Mouse (Mus musculus) frontal cortex, adult 2 months (tissue): ENCODE results near the gene Duox1. TPM values are rescaled to one million over a fixed set of nuclear protein-coding genes. Genes with fewer than 3 reads are reported as not detected.

Experiments
- DNase-seq, 2 experiments: peaks; one replicate each; pipeline ENCODE4 v3.0.0; 2022; ENCODE audit warnings: low spot score in 1 of 2; ENCODE audit errors: extremely low spot score in 1 of 2
- polyA plus RNA-seq: library from polyadenylated mRNA; depleted of rRNA; stranded (reverse); fragments of >200 nt; gene quantifications from 2 replicates; pipeline ENCODE4 v1.2.3, GENCODE M21; 2012; rRNA removed

Duox1 gene
- polyA plus RNA-seq: 0.04 TPM in 1 of 2 replicates, not detected in the other

GRCm38 (mm10) chr2:122315372-122315771 is at the start of gene Duox1:
Gene Duox1 (plus strand): TSS chr2:122315672.
- DNase-seq: no peak

- DNase-seq: no peak
Observed at GRCm38 (mm10) chr2:122266407-122267193, 48.9 kb upstream of the Duox1 start.

DNA sequence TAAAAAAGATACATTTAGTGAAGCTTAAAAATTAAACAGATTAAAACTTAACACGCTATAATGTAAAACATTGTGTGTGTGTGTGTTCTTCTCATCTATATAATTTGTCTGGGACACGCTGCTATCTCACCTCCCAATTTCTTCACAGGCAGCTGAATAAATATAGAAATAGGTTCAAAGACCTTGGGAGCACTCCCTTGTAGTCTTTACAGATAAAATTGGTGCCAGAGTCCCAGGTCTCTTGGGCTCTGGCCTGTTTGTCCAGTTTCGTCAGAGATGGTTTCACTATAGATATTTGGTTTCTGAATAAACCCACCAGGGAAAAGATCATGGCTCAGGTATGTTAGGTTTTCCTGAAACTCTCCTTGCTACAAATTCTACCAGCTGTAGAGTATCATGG is 36.7 kb upstream of the Duox1 start:
- no peak for DNase-seq

GRCm38 (mm10) chr2:122284091-122284490 is 31.4 kb upstream of the Duox1 start:
- no peak for DNase-seq

DNA sequence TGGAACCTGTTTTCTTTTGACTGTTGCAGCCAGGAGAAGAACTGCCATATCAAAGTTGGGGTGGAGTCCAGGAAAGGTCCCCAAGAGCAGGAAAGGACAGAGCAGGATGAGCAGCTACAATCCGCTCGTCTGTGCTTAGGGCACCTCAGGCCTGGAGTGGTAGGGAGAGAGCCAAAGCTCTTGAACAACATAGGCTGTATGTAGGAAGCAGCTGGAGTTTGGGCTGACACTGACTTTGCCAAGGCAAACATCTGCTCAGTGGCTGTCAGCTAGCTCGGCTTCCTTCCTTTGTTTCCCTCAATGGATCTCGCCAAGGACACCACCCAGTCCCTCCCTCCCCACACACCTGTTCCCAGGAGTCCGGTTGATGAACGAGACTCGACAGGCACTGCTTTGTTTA is 29.3 kb upstream of the Duox1 start:
- DNase-seq: no peak

- no peak for DNase-seq
Observed at GRCm38 (mm10) chr2:122294916-122295315, 20.6 kb upstream of the Duox1 start.

DNA sequence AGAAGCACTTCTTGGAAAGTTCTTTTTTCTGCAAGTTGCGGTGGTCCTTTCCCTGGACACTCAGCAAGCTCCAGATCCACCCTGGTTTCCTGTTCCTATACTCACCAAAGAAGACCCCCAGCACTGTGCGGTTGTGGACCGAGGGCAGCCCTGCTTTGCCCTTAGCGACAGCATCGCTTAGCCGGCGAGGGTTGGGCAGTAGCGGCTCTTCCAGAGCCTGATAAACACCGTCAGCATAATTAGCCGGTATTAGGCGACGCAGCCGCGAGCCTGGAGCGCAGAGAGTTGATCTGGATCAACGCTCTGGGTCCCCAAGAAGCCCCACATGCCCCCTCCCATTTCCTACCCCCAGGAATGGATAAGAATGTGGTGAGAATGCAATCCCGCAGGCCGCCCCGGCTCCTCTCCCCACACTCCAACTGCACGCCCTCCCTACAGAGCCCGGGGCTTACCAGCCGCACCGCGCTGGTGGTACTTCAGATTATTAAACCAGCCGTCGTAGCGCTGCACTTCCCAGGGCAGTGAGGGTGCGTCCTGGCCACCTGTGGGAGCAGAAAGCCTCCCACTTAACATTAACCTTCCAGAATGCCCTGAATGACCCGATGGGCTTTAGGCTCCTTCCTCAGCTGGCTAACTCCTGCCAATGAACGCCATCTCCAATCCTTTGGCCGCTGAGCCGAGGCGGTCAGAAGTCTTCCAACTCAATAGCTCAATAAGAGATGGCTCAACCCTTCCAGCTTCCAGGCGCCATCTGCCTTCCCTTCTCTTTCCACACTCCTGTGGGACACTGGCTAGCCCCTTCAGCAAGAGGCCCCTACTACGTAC is 18.0 kb upstream of the Duox1 start:
- DNase-seq: no peak

DNA sequence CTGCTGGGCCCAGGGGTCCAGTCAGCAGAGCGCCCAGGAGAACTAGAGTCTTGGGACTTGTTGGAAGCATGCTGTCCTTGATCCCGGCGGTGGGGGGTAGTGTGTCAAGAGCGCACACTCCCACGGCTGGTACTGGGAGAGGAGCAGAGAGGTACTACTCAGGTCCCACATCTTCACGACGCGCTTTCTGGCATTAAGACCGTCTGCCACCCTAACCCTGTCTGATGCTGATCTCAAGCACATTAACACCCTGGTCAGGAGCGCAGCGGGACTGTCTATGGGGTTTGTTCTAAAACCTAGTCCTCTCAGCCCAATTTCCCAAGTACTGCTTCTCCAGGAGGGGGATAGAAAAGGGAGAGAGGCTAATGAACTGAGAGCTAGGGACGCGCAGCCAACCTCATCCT is 17.4 kb upstream of the Duox1 start, which contains the start of gene Duox2:
Gene Duox2, minus strand, starts transcription at position 354 of the 404 bp plus-strand sequence.
- DNase-seq: no peak

DNA sequence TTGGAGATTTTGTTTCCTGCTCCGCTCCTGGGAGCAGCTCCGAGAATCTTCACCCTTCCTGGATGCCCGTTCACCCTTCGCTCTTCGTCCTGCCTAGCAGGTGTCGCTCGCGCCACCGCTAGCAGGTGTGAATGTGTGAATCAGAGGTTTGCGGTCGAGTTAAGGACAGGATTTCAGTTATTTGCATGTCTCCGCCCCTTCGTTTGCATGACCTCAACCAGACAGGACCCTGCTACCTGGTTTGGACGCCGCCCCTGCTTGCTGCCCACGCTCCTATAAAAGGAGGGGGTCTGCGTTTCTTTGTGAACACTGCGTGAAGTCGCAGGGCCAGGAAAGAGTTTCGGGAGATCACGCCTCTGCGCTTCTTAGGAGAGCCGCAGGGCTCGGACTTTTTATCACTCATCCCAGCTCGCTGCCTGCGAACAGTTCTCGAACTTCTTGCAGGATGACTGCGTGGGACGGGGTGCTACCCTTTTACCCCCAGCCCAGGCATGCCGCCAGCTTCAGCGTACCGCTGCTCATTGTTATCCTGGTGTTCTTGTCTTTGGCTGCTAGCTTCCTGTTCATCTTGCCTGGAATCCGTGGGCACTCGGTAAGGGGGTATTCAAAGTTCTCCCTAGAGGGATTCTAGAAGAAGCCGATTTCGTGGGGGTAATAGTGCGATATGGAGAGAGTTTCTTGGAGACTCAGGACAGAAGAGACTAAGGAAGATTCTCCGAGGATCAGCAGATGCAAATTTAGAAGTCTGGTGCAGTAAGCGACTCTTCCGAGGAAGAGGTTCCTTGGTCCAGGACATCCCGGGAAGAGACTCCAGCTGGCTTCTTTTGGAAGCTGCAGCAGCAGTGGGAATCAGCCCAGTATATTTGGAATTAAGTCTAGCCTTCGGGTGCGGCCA is 16.6 kb upstream of the Duox1 start, which contains the start of gene Duoxa2:
Gene Duoxa2, plus strand, starts transcription at position 305 of the 895 bp plus-strand sequence.
- DNase-seq: no peak

DNA sequence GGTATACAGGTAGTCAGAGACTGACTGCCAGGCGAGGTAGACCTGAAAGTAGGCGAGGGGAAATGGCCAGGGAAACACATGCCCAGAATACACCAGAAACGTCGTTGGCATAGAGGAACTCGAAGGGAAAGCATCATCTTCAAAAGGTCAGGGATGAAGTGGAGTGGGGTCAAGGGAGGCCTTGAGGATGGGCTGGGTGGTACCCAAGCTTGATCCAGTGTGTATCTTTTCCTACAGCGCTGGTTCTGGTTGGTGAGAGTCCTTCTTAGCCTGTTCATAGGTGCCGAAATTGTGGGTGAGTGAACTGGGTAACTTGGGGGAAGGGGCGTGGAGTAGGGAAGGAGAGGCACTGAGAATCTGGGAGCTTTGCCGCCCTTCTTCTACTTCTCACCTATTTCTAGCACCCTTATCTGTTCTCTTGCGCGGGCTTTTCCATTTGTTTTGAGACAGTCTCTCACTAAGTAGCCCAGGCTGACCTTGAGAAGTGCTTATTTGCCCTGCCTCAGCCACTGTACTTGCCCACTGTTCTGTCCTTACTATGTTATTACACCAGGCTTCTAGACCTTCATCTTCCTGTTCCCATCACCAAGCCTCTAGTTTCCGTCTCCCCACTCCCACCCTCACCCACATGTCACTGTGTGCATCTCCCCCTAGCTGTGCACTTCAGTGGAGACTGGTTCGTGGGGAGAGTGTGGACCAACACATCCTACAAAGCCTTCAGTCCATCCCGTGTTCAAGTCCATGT is 15.4 kb upstream of the Duox1 start:
- no peak for DNase-seq

DNA sequence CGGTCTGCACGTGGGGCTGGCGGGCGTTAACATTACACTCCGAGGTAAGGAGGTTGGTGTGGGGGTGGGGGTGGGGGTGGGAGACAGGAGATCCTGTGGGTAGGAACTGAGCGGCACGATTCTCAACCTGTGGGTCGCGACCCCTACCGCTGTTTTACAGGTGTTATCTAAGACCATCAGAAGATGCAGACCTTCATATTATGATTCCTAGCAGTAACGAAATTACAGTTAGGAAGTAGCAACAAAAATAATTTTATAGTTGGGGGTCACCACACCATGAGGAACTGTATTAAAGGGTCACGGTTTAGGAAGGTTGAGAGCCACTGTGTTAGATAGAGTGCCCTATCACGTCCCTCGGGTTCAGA is 14.8 kb upstream of the Duox1 start:
- no peak for DNase-seq

GRCm38 (mm10) chr2:122301081-122301920 is 14.2 kb upstream of the Duox1 start:
- DNase-seq: peak in 1 of 2 experiments; percentile 25

DNA sequence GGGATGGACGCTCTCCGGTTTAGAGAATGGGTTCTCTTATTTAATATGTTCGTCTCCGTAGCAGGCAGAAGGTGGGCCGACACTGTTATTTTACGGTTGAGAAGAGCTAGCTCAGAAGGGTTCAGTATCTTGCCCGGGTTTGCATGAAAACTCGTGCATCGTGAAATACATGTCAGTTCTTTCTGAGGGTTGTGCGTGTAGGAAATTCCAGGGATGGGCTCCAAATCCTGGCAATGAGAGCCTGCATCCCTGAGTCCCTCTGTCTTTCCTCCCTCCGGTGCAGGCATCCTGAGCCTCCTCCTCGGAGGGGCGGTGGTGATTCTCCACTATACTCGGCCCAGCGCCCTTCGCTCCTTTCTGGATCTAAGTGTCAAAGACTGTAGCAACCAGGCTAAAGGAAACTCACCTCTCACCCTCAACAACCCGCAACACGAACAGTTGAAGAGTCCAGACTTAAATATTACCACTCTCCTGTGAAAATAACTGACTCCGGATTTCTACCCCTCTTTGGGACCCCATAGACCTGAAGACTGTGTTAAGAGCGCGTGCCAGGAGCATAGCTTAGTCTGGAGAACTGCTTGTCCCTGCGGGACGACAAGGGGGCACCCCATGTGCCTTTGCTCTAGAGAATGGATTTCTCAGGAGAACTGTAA is 13.4 kb upstream of the Duox1 start:
- DNase-seq: no peak

- DNase-seq: peak; percentile 13 to 83
Observed at GRCm38 (mm10) chr2:122302574-122303241, 12.8 kb upstream of the Duox1 start.

DNA sequence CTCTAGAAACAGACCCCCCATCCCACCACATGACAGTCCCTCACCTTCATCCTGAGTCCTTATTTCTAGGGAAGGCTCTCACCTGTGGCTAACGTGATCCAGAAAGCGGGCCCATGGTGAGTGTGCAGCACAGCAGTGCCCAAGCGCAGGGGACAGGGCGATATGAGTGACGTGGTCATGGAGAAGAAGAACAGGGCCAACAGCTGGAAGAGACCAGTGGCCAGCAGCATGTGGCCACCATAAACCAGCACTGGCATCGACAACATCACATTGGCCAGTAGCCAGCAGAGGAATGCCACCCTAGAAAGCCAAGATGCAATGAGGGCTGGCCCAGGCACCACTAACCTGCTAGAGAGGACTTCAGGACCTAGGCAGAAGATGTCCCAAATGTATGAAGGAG is 10.9 kb upstream of the Duox1 start:
- no peak for DNase-seq

GRCm38 (mm10) chr2:122305097-122305892 is 10.2 kb upstream of the Duox1 start:
- DNase-seq: no peak

- peak in 1 of 2 experiments; percentile 22 for DNase-seq
Observed at GRCm38 (mm10) chr2:122306184-122306583, 9.3 kb upstream of the Duox1 start.
